Mouse (Mus musculus) C2C12 (cell line): ENCODE data around the gene Zfp503.

Source experiments
- CEBPB ChIP-seq: IDR thresholded peaks from one replicate; pipeline ENCODE4 v1.6.1; 2011; ENCODE audit warnings: low read depth, mild to moderate bottlenecking, control low read depth, moderate library complexity
- CTCF ChIP-seq: IDR thresholded peaks from one replicate; pipeline ENCODE4 v1.5.1; 2011; ENCODE audit not compliant: control insufficient read depth, insufficient read depth, insufficient read length
- FOSL1 ChIP-seq: IDR thresholded peaks from one replicate; pipeline ENCODE4 v1.8.0; 2011; ENCODE audit warnings: mild to moderate bottlenecking, low read length; ENCODE audit not compliant: poor library complexity, insufficient read depth, severe bottlenecking
- MAX ChIP-seq: IDR thresholded peaks from one replicate; pipeline ENCODE4 v1.6.1; 2011; ENCODE audit warnings: mild to moderate bottlenecking, control low read depth
- MYOD1 ChIP-seq: IDR thresholded peaks from one replicate; pipeline ENCODE4 v1.6.1; 2011; ENCODE audit warnings: low read depth; ENCODE audit not compliant: control insufficient read depth, insufficient read length
- MYOG ChIP-seq: IDR thresholded peaks from one replicate; pipeline ENCODE4 v1.6.1; 2011; ENCODE audit not compliant: control insufficient read depth, insufficient read length; ENCODE audit errors: extremely low read depth
- USF1 ChIP-seq: IDR thresholded peaks from one replicate; pipeline ENCODE4 v1.6.1; 2011; ENCODE audit warnings: low read depth, mild to moderate bottlenecking, control low read depth, moderate library complexity

GRCm38 (mm10) chr14:21999588-21999987, 10.2 kb upstream of the Zfp503 start:
- no peak for TF ChIP-seq CTCF
- TF ChIP-seq MYOG: no peak
- no peak for TF ChIP-seq USF1
- TF ChIP-seq MAX: no peak
- no peak for TF ChIP-seq CEBPB
- TF ChIP-seq MYOD1: no peak
- no peak for TF ChIP-seq FOSL1
